Mouse (Mus musculus) limb, embryonic 14.5 days (tissue): Measurements from ENCODE around the gene Dpt. TPM values are rescaled to one million over a fixed set of nuclear protein-coding genes. Genes with fewer than 3 reads are reported as not detected.

Experiments
- ATAC-seq: fragments of 200-750 bp; cut with Nextera tagmentation; 2 replicates; pipeline ENCODE4 v1.8.0; 2017; ENCODE audit warnings: low read depth, moderate number of reproducible peaks, moderate TSS enrichment; ENCODE audit not compliant: low FRiP score
- DNase-seq: peaks from one replicate; pipeline ENCODE4 v3.0.0-alpha.2; 2015; ENCODE audit warnings: low spot score
- H3K27ac ChIP-seq: fragments of 300-500 bp; sonication (generic); replicated peaks from 2 replicates; pipeline ENCODE4 v1.5.1; 2014; ENCODE audit warnings: low read depth, mild to moderate bottlenecking, low read length, moderate library complexity, mixed read lengths
- H3K27me3 ChIP-seq: fragments of 300-500 bp; sonication (generic); 2 replicates; pipeline ENCODE4 v1.6.1; 2014; ENCODE audit warnings: low read length, mixed read lengths; ENCODE audit not compliant: control insufficient read depth, insufficient read depth
- H3K36me3 ChIP-seq: fragments of 300-500 bp; sonication (generic); 2 replicates; pipeline ENCODE4 v1.6.1; 2014; ENCODE audit warnings: mild to moderate bottlenecking, low read length, moderate library complexity, mixed read lengths; ENCODE audit not compliant: control insufficient read depth, insufficient read depth
- H3K4me1 ChIP-seq: fragments of 300-500 bp; sonication (generic); 2 replicates; pipeline ENCODE4 v1.6.1; 2014; ENCODE audit warnings: antibody characterized with exemption, low read length, mixed read lengths; ENCODE audit not compliant: control insufficient read depth, insufficient read depth
- H3K4me2 ChIP-seq: fragments of 300-500 bp; sonication (generic); replicated peaks from 2 replicates; pipeline ENCODE4 v1.6.1; 2014; ENCODE audit warnings: low read depth, mild to moderate bottlenecking, low read length, moderate library complexity; ENCODE audit not compliant: severe bottlenecking
- H3K4me3 ChIP-seq: fragments of 300-500 bp; sonication (generic); replicated peaks from 2 replicates; pipeline ENCODE4 v1.5.1; 2014; ENCODE audit warnings: low read length
- H3K9ac ChIP-seq: fragments of 300-500 bp; sonication (generic); 2 replicates; pipeline ENCODE4 v1.6.1; 2014; ENCODE audit warnings: mild to moderate bottlenecking, low read depth, low read length, moderate library complexity; ENCODE audit not compliant: severe bottlenecking
- H3K9me3 ChIP-seq: fragments of 300-500 bp; sonication (generic); 2 replicates; pipeline ENCODE4 v1.6.1; 2016; ENCODE audit warnings: low read length; ENCODE audit not compliant: control insufficient read depth
- POLR2A ChIP-seq: fragments of 200-500 bp; IDR thresholded peaks from 2 replicates; pipeline ENCODE4 v1.8.0; 2012; ENCODE audit warnings: inconsistent platforms, mild to moderate bottlenecking, moderate library complexity, borderline replicate concordance; ENCODE audit not compliant: insufficient read depth, insufficient read length; ENCODE audit errors: extremely low read depth
- WGBS: fragments of 180-500 bp; shearing (Covaris S2); extraction: QIAGEN DNeasy Blood & Tissue Kit; methylation state at CpG from one replicate; pipeline ENCODE4 v1.1.7; 2014; 5-methylcytosine and 5-hydroxymethylcytosine counted together
- polyA plus RNA-seq, 2 experiments: library from polyadenylated mRNA; depleted of rRNA in 1 of 2; stranded (reverse) in 1 of 2; unstranded in 1 of 2; fragments of >200 nt; fragmentation: Nextera tagmentation in 1 of 2; extraction: Ambion mirVana in 1 of 2; gene quantifications; 2 replicates each; pipeline versions ENCODE4 v1.2.1 to v1.2.3; 2012 to 2014

Gene Dpt
- polyA plus RNA-seq (2012; rRNA removed) (26.9 and 31.6 TPM in 2 replicates), polyA plus RNA-seq (2014; fragmentation: Nextera tagmentation; extraction: Ambion mirVana) (22.5 and 34.0 TPM in 2 replicates)

- ATAC-seq (peak; percentile 81), DNase-seq (peak; percentile 72)
- Histone ChIP-seq H3K4me2 (no peak within 1 kb of the TSS; the same call in 1 of the 2 replicates), H3K4me1 (peaks cover 11% of the 10 kb centered on the region; the same call in 1 of the 2 replicates), H3K9me3 (no peaks in the 10 kb centered on the region), H3K4me3 (0 out of 2 replicates have a peak within 1 kb of the TSS, but pooled peaks have one; percentile 4), H3K9ac (no peak within 1 kb of the TSS), H3K36me3 (no peaks in the 10 kb centered on the region), H3K27me3 (no peaks in the 10 kb centered on the region), H3K27ac (no peak within 1 kb of the TSS)
- no peak for TF ChIP-seq POLR2A
- 55% methylated on average over 8 of the region's 8 CpGs for WGBS
Observed at GRCm38 (mm10) chr1:164796471-164796870, at the start of gene Dpt. TSS of gene Dpt (plus strand) at chr1:164796644.

- H3K9me3 ChIP-seq = no peaks in the 10 kb centered on the region
- WGBS = 90% methylated on average over 4 of the region's 4 CpGs
- ATAC-seq = no peak
Observed at GRCm38 (mm10) chr1:164753736-164754135, 42.7 kb upstream of the Dpt start.

GRCm38 (mm10) chr1:164755671-164756070 is 40.8 kb upstream of the Dpt start:
- H3K4me1 ChIP-seq = peaks cover 4% of the 10 kb centered on the region; the same call in 1 of the 2 replicates
- no peaks in the 10 kb centered on the region for H3K36me3 ChIP-seq
- H3K27ac ChIP-seq = no peak overlapping the region
- H3K9ac ChIP-seq = no peak overlapping the region
- no peaks in the 10 kb centered on the region for H3K27me3 ChIP-seq
- TF ChIP-seq POLR2A = no peak
- H3K4me2 ChIP-seq = no peak overlapping the region
- peak; percentile 47 for DNase-seq
- WGBS = 40% methylated on average over 3 of the region's 3 CpGs
- no peak for ATAC-seq
- H3K9me3 ChIP-seq = no peaks in the 10 kb centered on the region
- no peak overlapping the region for H3K4me3 ChIP-seq

More at GRCm38 (mm10) chr1:164753736-164754135, 42.7 kb upstream of the Dpt start:
- H3K4me1 ChIP-seq = peaks cover under 1% of the 10 kb centered on the region; the same call in 1 of the 2 replicates
- no peak overlapping the region for H3K4me3 ChIP-seq
- no peak for TF ChIP-seq POLR2A
- no peaks in the 10 kb centered on the region for H3K27me3 ChIP-seq
- H3K4me2 ChIP-seq = no peak overlapping the region
- H3K36me3 ChIP-seq = no peaks in the 10 kb centered on the region
- H3K9ac ChIP-seq = no peak overlapping the region
- DNase-seq = no peak
- H3K27ac ChIP-seq = no peak overlapping the region

GRCm38 (mm10) chr1:164756951-164757350 is 39.5 kb upstream of the Dpt start:
- Histone ChIP-seq H3K9ac (no peak overlapping the region), H3K4me1 (peaks cover 4% of the 10 kb centered on the region; the same call in 1 of the 2 replicates), H3K4me3 (no peak overlapping the region), H3K36me3 (no peaks in the 10 kb centered on the region), H3K9me3 (no peaks in the 10 kb centered on the region), H3K4me2 (no peak overlapping the region), H3K27me3 (no peaks in the 10 kb centered on the region), H3K27ac (no peak overlapping the region)
- 67% methylated on average over 2 of the region's 2 CpGs for WGBS
- DNase-seq = no peak
- TF ChIP-seq POLR2A = no peak
- ATAC-seq = no peak

GRCm38 (mm10) chr1:164758401-164758800 is 38.0 kb upstream of the Dpt start:
- H3K4me2 ChIP-seq = no peak overlapping the region
- ATAC-seq (no peak), DNase-seq (no peak)
- H3K9me3 ChIP-seq = no peaks in the 10 kb centered on the region
- H3K4me3 ChIP-seq = no peak overlapping the region
- WGBS = 71% methylated on average over 2 of the region's 2 CpGs
- TF ChIP-seq POLR2A = no peak
- H3K36me3 ChIP-seq = no peaks in the 10 kb centered on the region
- H3K9ac ChIP-seq = no peak overlapping the region
- H3K4me1 ChIP-seq = peaks cover 4% of the 10 kb centered on the region; the same call in 1 of the 2 replicates
- no peak overlapping the region for H3K27ac ChIP-seq
- no peaks in the 10 kb centered on the region for H3K27me3 ChIP-seq

GRCm38 (mm10) chr1:164762276-164762675 is 34.2 kb upstream of the Dpt start:
- 65% methylated on average over 2 of the region's 2 CpGs for WGBS
- DNase-seq = no peak
- no peaks in the 10 kb centered on the region for H3K9me3 ChIP-seq
- H3K27me3 ChIP-seq = no peaks in the 10 kb centered on the region
- H3K36me3 ChIP-seq = no peaks in the 10 kb centered on the region
- no peak overlapping the region for H3K4me2 ChIP-seq
- H3K4me1 ChIP-seq = peaks cover 4% of the 10 kb centered on the region; the same call in 1 of the 2 replicates
- no peak for TF ChIP-seq POLR2A
- no peak overlapping the region for H3K27ac ChIP-seq
- ATAC-seq = no peak
- H3K4me3 ChIP-seq = no peak overlapping the region
- no peak overlapping the region for H3K9ac ChIP-seq
